Mouse (Mus musculus): ENCODE measurements around the gene Dock7.

The Dock7 gene

GRCm38 (mm10) chr4:99120211-99121122, at the start of gene Dock7:
TSS of gene Dock7 (minus strand) at chr4:99120915.
- peak; percentile 94 for DNase-seq

DNA sequence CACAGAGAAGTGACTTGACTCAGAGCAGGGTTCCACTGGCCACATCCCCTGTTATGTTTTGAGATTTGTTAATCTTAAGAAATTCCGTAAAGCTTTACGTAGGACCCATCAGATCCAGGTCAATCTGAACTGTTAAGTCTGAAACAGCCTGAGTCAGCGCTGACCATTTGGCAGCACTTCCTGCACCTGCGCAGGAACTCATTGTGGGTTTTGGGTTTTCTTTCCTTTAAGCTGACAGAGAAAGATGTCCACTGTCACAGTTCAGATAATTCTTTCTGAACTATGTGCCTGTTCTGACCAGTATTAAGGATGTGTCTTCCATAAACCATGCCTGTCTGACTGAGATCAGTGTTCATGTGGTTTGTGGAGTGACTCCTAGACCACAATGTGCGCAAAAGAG, 48.2 kb upstream of the Dock7 start:
- DNase-seq = no peak

DNA sequence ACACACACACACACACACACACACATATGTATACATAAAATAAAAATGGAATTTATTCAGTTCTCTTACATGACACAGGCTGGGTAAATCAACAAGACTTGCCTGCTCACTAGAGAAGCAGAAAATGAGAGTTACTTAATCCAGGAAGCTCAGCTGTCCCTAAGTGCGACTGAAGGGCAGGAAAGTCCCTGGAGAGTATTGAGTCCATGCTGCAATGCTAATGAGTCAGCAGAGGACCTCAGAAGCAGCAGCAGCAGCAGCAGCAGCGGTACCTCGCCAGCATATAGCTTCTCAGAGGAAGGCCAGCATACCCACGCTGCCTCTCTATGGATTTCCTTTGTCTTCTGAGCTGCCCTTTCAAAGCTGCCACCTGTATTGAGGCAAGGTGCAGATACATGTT, 42.8 kb upstream of the Dock7 start:
- DNase-seq = no peak

- DNase-seq = no peak
Measured at GRCm38 (mm10) chr4:99163001-99163400, 42.3 kb upstream of the Dock7 start.

- no peak for DNase-seq
Measured at GRCm38 (mm10) chr4:99161457-99161971, 40.8 kb upstream of the Dock7 start.

DNA sequence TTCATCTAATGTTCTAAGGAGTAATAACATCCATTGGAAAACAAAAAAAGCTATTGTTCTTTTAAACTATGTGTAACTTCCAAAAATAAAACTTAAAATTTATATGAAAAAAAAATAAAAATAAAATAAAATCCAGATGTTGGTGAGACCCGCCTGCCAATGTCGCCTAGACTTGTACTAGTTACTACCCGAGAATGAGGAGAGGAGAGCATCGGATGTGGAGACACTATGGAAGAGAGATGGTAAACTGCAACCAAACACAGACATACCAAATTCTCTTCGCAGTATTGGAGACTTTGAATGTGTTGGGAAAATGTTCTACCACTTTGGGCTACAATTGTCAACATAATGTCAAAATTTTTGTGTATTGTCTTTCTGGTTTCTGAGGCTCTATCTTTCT, 40.2 kb upstream of the Dock7 start:
- DNase-seq = no peak

- DNase-seq = no peak
Measured at GRCm38 (mm10) chr4:99160414-99160813, 39.7 kb upstream of the Dock7 start.

- DNase-seq = no peak
Measured at GRCm38 (mm10) chr4:99158495-99158894, 37.8 kb upstream of the Dock7 start.

GRCm38 (mm10) chr4:99156641-99157307, 36.1 kb upstream of the Dock7 start:
- DNase-seq = no peak

DNA sequence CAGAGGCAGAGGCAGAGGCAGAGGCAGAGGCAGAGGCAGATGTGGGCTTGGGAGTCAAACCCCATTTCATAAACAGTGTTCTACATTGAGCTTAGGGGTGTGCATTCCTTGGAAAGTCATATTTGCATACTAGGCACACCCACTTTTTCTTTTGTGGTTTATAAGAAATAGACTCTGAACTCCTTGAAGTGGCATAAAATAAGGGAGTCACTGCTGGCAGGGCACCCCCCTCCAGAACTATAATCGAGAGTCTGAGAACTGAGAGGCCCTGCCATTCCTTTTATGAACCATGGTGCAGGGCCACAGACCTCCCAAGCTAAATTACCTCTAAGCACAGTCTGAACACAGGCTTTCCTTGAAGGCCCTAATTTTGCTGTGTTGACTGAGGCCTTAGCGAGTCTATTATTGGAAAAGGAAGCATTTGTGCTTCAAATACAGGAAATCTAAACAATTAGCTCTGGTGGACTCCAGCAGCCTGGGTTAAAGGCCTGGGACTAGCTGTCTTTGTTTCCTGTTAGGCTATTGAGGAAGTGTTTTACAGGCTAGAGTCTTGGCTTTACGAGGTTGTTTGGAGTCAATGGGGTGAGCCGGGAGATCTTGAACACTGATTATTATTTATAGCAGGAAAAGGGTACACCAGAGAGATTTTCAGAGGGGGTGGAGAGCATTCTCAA, 31.3 kb upstream of the Dock7 start:
- DNase-seq = peak; percentile 37

DNA sequence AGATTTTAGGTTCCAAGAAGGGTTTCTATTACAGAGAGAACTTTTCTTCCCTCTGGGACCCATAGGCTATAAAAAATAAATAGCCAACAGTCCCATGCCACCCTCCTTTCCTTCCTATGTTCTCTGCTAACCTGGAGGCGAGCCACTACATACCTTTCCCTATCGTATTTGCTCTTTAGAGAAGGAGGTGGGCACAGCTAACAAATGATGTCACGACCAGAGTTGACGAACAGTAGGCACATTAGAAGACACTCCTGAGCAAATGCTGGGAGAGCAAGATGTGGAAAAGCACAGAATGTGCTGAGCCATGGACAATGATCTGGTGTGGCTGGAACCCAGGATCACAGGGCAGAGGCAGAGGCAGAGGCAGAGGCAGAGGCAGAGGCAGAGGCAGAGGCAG, 30.7 kb upstream of the Dock7 start:
- DNase-seq = no peak

DNA sequence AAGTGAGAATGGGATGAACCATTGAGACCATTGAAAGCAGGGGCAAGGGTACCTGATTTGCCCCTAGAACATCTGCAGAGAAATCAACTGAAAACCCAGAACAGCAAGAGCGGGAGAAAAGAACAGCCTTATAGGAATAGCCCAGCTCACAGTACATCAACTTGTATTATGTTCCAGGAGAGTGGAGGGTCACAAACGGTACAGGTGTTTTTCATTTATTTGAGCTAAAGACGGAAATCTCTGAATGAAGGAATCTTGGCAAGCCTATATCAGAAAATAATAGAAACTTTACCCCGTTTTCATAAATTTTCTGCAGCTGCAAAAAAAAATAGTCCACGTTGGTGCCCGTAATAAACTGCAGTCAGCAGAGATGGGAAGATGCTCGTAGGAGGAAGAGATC, 22.6 kb upstream of the Dock7 start:
- no peak for DNase-seq

DNA sequence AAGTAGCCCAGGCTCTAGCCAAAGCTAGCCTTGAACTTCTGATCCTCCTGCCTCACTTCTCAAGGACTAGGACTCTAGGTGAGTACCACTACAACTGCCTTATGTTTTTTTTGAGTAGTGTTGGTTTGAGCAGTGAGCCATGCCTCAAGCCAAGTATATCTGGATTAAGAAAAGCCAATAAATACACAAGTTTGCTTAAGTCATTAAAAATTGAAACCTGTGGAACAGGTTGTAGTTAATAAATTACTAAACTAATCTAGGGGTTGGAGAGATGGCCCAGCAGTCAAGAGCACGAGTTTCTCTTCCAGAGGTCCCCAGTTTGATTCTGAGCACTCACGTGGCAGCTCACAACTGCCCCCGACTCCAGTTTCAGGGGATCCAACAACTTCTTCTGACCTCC, 20.9 kb upstream of the Dock7 start:
- peak; percentile 33 for DNase-seq

DNA sequence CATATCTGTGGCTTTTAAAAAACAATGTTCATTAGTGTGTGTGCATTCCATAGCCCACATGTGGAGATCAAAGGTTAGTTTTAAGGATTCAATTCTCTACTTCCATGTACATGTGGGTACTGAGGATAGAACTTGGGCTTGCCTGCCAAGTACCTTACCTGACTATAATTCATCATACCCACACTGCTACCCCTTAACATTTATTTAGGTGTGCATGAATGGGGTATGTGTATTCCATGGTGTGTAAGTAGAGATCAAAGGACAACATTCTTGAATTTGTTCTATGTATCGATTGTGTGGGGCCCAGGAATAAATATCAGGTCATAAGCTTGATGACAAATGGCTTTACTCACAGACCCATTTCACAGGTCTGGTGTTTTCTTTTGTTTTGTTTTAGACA, 20.5 kb upstream of the Dock7 start:
- no peak for DNase-seq

- no peak for DNase-seq
Measured at GRCm38 (mm10) chr4:99137986-99138641, 17.4 kb upstream of the Dock7 start.

DNA sequence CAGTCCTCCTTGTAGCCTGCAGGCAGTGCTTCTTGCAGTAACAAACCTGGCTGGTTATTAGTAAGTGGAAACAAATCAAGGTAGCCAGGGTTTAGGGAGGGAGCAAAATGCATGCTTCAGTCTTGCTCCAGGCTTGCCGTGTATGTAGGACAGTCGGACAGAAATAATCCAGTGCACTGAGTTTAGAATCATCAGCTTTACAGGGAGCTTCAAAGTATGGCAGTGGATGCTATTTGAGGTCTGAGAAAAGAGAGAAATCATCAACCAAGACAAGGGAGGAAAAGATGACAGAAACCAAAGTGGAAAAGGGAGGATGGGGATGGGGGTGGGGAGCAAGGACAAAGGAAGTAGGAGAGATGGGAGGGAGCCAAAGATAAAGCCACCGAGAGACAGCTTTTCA, 13.8 kb upstream of the Dock7 start:
- DNase-seq = no peak

DNA sequence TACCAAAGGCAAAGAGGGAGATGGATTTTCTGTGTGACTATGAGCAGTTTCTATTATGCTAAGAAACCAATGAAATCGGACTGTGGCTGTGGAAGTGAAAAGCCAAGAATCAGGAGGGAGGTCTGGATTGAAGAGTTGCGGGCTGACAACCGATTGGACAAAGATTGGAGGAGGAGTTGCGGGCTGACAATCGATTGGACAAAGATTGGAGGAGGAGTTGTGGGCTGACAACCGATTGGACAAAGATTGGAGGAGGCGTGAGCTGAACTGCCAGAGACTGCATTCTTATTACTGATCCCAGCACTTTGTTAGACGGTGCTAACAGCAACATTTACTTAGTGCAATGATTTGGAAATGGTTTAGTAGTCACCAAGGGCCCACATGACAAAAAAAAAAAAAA, 12.6 kb upstream of the Dock7 start:
- no peak for DNase-seq

- no peak for DNase-seq
Measured at GRCm38 (mm10) chr4:99132686-99133085, 12.0 kb upstream of the Dock7 start.

DNA sequence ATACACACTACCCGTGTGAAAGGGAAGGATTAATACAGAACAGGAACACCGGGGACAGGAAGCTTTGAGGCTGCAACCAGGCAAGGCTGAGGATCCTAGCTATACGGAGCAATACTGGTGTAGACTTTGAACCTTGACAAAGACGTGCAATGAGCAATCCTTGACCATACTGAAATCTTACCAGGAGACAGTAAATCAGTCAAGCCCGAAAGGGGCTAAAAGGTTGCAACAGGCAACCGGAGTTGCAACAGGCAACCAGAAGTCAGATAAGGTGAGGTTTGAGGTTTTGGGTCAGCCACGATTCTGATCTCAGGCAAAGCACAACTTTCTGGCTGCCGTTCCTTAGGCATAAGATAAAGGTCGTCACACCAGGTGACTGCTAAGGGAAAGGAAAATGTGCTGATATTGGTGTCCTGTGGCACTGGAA, 10.5 kb upstream of the Dock7 start:
- DNase-seq = no peak

- no peak for DNase-seq
Measured at GRCm38 (mm10) chr4:99123546-99123945, 2.8 kb upstream of the Dock7 start.

DNA sequence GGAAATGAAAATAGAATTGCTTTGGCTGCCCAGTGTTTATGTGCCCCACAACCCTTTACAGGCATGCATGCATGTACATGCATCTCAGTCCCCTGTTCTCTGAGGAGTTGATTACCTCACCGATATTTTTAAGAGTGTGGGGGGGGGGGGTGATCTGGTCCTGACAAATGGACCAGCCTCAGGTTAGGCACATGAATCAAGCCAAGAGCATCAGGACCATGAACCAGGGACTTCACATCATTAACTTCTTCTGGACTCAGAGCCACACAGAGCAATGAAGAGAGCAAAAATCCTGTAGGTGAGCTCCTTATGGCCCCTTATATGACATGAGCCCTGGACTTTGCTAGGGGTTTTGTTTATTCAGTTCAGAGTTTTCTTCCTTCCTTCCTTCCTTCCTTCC, 2.1 kb upstream of the Dock7 start:
- no peak for DNase-seq

- DNase-seq = no peak
Measured at GRCm38 (mm10) chr4:99122047-99122446, 1.3 kb upstream of the Dock7 start.
